Mouse (Mus musculus): ENCODE measurements around the gene Sgms2. TPM values are rescaled to one million over a fixed set of nuclear protein-coding genes. Genes with fewer than 3 reads are reported as not detected.

Gene Sgms2
- polyA plus RNA-seq, 1 experiment from 2014 or later = 1.9 TPM

DNA sequence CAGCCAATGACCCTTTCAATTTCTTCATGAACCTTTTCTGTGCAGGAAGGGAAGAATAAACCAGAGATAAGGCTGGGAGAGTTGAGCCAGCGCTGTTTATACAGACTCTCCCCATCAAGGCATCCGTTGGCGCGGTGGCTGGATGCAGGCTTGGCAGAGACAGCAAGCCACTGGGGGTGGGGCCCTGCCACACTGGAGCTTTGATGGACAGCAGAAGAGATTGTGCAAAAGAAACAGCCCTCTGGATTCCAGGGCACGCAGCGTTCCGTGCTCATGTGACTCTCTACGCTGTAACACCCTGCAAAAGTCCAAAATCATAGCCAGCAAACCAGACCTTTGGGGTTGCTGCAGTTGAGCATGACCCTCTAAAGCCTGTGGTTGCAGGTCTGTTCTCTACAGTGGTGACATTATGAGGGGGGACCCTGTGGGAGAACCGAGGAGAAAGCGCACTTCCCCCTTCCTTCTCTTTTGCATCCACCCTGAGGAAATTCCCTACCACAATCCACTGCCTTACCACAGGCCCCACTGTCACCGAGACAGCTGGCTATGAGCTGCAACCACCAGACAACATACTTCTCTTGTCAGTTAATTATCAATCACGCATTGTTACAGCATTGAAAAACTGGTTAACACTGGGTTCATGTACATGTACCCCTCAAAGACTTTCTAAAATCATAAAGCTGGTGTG is 195.6 kb downstream of the Sgms2 start:
- H3K4me2 ChIP-seq (replicated peaks) = no peak overlapping the region
- no peaks in the 10 kb centered on the region; the same call in 1 of the 2 replicates for H3K27me3 ChIP-seq
- no peak overlapping the region for H3K27ac ChIP-seq
- 0 out of 2 replicates have a peak, but pooled peaks cover 4% of the 10 kb centered on the region for H3K9me3 ChIP-seq (replicated peaks)
- 89% methylated on average over 12 of the region's 12 CpGs for WGBS
- no peaks in the 10 kb centered on the region for H3K36me3 ChIP-seq
- H3K4me3 ChIP-seq = no peak overlapping the region
- ATAC-seq (ENCODE audit: low FRiP score) = no peak
- no peaks in the 10 kb centered on the region for H3K4me1 ChIP-seq
- H3K9ac ChIP-seq = no peak overlapping the region

GRCm38 (mm10) chr3:131294503-131294902 is 196.7 kb downstream of the Sgms2 start:
- Histone ChIP-seq H3K27me3 (no peaks in the 10 kb centered on the region; the same call in 1 of the 2 replicates), H3K4me1 (no peaks in the 10 kb centered on the region), H3K4me3 (no peak overlapping the region), H3K27ac (no peak overlapping the region), H3K36me3 (no peaks in the 10 kb centered on the region), H3K4me2 (replicated peaks) (no peak overlapping the region), H3K9me3 (replicated peaks) (0 out of 2 replicates have a peak, but pooled peaks cover 4% of the 10 kb centered on the region), H3K9ac (no peak overlapping the region)
- WGBS = 65% methylated on average over 3 of the region's 3 CpGs
- ATAC-seq (ENCODE audit: low FRiP score) = no peak

- Histone ChIP-seq H3K36me3 (no peaks in the 10 kb centered on the region), H3K4me2 (replicated peaks) (no peak overlapping the region), H3K27ac (no peak overlapping the region), H3K27me3 (no peaks in the 10 kb centered on the region; the same call in 1 of the 2 replicates), H3K4me1 (no peaks in the 10 kb centered on the region), H3K9me3 (replicated peaks) (0 out of 2 replicates have a peak, but pooled peaks cover 4% of the 10 kb centered on the region), H3K9ac (no peak overlapping the region), H3K4me3 (no peak overlapping the region)
- no peak for ATAC-seq (ENCODE audit: low FRiP score)
- WGBS = 71% methylated on average over 3 of the region's 3 CpGs
These were observed 198.3 kb downstream of the Sgms2 start for GRCm38 (mm10) chr3:131292959-131293358.

- Histone ChIP-seq H3K36me3 (no peaks in the 10 kb centered on the region), H3K4me3 (no peak overlapping the region), H3K9ac (no peak overlapping the region), H3K27me3 (no peaks in the 10 kb centered on the region; the same call in 1 of the 2 replicates), H3K27ac (no peak overlapping the region), H3K4me1 (no peaks in the 10 kb centered on the region), H3K9me3 (replicated peaks) (0 out of 2 replicates have a peak, but pooled peaks cover 4% of the 10 kb centered on the region), H3K4me2 (replicated peaks) (no peak overlapping the region)
- 91% methylated on average over 2 of the region's 2 CpGs for WGBS
- ATAC-seq (ENCODE audit: low FRiP score) = no peak
These were observed 198.9 kb downstream of the Sgms2 start for GRCm38 (mm10) chr3:131292349-131292748.

- Histone ChIP-seq H3K4me2 (replicated peaks) (no peak overlapping the region), H3K9me3 (replicated peaks) (0 out of 2 replicates have a peak, but pooled peaks cover 4% of the 10 kb centered on the region), H3K4me1 (no peaks in the 10 kb centered on the region), H3K4me3 (no peak overlapping the region), H3K9ac (no peak overlapping the region), H3K27me3 (no peaks in the 10 kb centered on the region; the same call in 1 of the 2 replicates), H3K27ac (no peak overlapping the region), H3K36me3 (no peaks in the 10 kb centered on the region)
- no peak for ATAC-seq (ENCODE audit: low FRiP score)
- WGBS = 86% methylated on average over 4 of the region's 4 CpGs
These were observed 199.3 kb downstream of the Sgms2 start for GRCm38 (mm10) chr3:131291890-131292289.

GRCm38 (mm10) chr3:131274151-131274550 is 217.1 kb downstream of the Sgms2 start:
- Histone ChIP-seq H3K27me3 (peaks cover 3% of the 10 kb centered on the region; the same call in 1 of the 2 replicates), H3K27ac (no peak overlapping the region), H3K4me2 (replicated peaks) (no peak overlapping the region), H3K36me3 (no peaks in the 10 kb centered on the region), H3K9me3 (replicated peaks) (no peaks in the 10 kb centered on the region), H3K4me1 (peaks cover 19% of the 10 kb centered on the region), H3K9ac (no peak overlapping the region), H3K4me3 (no peak overlapping the region)
- ATAC-seq (ENCODE audit: low FRiP score) = no peak
- WGBS = 89% methylated on average over 4 of the region's 4 CpGs

GRCm38 (mm10) chr3:131272374-131273100 is 218.7 kb downstream of the Sgms2 start:
- peak overlapping the region; percentile 32; the same call in 1 of the 2 replicates for H3K9ac ChIP-seq
- no peaks in the 10 kb centered on the region for H3K36me3 ChIP-seq
- ATAC-seq (ENCODE audit: low FRiP score) = 0 out of 2 replicates have a peak, but pooled peaks have one; percentile 7
- peak overlapping the region; percentile 66 for H3K4me3 ChIP-seq
- peak overlapping the region; percentile 85 for H3K4me2 ChIP-seq (replicated peaks)
- H3K27me3 ChIP-seq = peaks cover 3% of the 10 kb centered on the region; the same call in 1 of the 2 replicates
- H3K27ac ChIP-seq = no peak overlapping the region
- WGBS = 62% methylated on average over 10 of the region's 10 CpGs
- no peaks in the 10 kb centered on the region for H3K9me3 ChIP-seq (replicated peaks)
- H3K4me1 ChIP-seq = peaks cover 20% of the 10 kb centered on the region

- H3K36me3 ChIP-seq = no peaks in the 10 kb centered on the region
- peak; percentile 96 for ATAC-seq (ENCODE audit: low FRiP score)
- peak within 1 kb of the TSS; percentile 62; the same call in 1 of the 2 replicates for H3K27ac ChIP-seq
These were observed 219.4 kb downstream of the Sgms2 start, which contains the start of gene Hadh for GRCm38 (mm10) chr3:131271559-131272373. Gene Hadh, minus strand, starts transcription at chr3:131272101.

GRCm38 (mm10) chr3:131271157-131271556 is 220.1 kb downstream of the Sgms2 start:
- Histone ChIP-seq H3K9ac (peak overlapping the region; percentile 68; the same call in 1 of the 2 replicates), H3K27me3 (peaks cover 3% of the 10 kb centered on the region; the same call in 1 of the 2 replicates), H3K27ac (no peak overlapping the region), H3K9me3 (replicated peaks) (no peaks in the 10 kb centered on the region), H3K4me1 (peaks cover 20% of the 10 kb centered on the region), H3K4me3 (peak overlapping the region; percentile 66), H3K36me3 (no peaks in the 10 kb centered on the region), H3K4me2 (replicated peaks) (peak overlapping the region; percentile 85)
- ATAC-seq (ENCODE audit: low FRiP score) = peak; percentile 36; the same call in 1 of the 2 replicates
- WGBS = 11% methylated on average over 8 of the region's 8 CpGs

More at GRCm38 (mm10) chr3:131271559-131272373, 219.4 kb downstream of the Sgms2 start, which contains the start of gene Hadh:
- no peaks in the 10 kb centered on the region for H3K9me3 ChIP-seq (replicated peaks)
- 0% methylated on average over 54 of the region's 54 CpGs for WGBS
- peaks cover 20% of the 10 kb centered on the region for H3K4me1 ChIP-seq
- peak within 1 kb of the TSS; percentile 85 for H3K4me2 ChIP-seq (replicated peaks)
- peak within 1 kb of the TSS; percentile 68 for H3K9ac ChIP-seq
- peaks cover 3% of the 10 kb centered on the region; the same call in 1 of the 2 replicates for H3K27me3 ChIP-seq
- H3K4me3 ChIP-seq = peak within 1 kb of the TSS; percentile 66

GRCm38 (mm10) chr3:131270381-131270780 is 220.8 kb downstream of the Sgms2 start:
- whole genome bisulfite sequencing = 54% methylated on average over 6 of the region's 6 CpGs
- peak overlapping the region; percentile 85 for H3K4me2 ChIP-seq (replicated peaks)
- no peak overlapping the region for H3K27ac ChIP-seq
- ATAC-seq (ENCODE audit: low FRiP score) = no peak
- no peak overlapping the region for H3K4me3 ChIP-seq
- no peak overlapping the region for H3K9ac ChIP-seq
- peaks cover 3% of the 10 kb centered on the region; the same call in 1 of the 2 replicates for H3K27me3 ChIP-seq
- peaks cover 20% of the 10 kb centered on the region for H3K4me1 ChIP-seq
- H3K36me3 ChIP-seq = no peaks in the 10 kb centered on the region
- no peaks in the 10 kb centered on the region for H3K9me3 ChIP-seq (replicated peaks)

Measured in hindbrain, embryonic 12.5 days (tissue).